Mouse (Mus musculus): ENCODE data around the gene Itga2.

Itga2 gene

GRCm38 (mm10) chr13:114878667-114879066, 53.2 kb downstream of the Itga2 start:
- DNase-seq (ENCODE audit: low spot score) = no peak

GRCm38 (mm10) chr13:114876005-114876520, 55.8 kb downstream of the Itga2 start:
- DNase-seq (ENCODE audit: low spot score) = no peak

DNA sequence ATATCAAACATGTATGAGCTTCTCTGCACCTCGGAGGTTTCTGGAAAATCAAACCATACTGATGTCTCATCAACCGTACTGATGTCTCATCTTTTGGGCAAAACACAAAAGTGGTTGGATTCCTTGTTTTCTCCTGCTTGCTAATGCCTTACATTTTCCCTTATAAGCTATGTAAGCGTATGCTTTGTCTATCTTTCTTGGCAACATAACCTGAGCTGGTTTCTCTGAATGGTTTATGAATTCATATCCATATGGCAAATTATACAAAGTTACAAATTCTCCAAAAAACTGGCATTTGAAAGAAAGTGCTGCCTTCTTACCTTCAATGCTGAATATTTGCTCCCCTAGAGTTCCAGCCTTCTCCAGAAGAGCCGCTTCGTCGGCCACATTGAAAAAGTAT, 57.2 kb downstream of the Itga2 start:
- DNase-seq (ENCODE audit: low spot score) = no peak

GRCm38 (mm10) chr13:114857525-114857924, 74.4 kb downstream of the Itga2 start:
- no peak for DNase-seq (ENCODE audit: low spot score)

DNA sequence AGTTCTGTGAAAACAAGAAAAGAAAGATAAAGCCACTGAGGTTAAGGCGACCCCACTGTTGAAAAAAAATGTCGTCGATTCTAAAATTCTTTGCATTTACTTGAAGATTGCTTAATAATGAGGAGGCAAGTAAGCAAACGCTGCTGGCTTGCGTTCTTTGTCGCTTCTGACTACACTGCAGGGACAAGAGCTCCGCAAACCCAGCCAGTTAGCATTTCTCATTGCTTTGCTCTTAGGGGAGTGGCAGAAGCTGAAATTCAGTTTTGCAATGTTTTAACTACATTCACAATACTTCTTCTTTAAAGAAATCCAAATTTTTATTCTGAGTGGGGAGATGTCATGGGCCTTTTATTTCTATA, 75.7 kb downstream of the Itga2 start:
- no peak for DNase-seq (ENCODE audit: low spot score)

GRCm38 (mm10) chr13:114855573-114856268, 76.2 kb downstream of the Itga2 start:
- DNase-seq (ENCODE audit: low spot score) = no peak

DNA sequence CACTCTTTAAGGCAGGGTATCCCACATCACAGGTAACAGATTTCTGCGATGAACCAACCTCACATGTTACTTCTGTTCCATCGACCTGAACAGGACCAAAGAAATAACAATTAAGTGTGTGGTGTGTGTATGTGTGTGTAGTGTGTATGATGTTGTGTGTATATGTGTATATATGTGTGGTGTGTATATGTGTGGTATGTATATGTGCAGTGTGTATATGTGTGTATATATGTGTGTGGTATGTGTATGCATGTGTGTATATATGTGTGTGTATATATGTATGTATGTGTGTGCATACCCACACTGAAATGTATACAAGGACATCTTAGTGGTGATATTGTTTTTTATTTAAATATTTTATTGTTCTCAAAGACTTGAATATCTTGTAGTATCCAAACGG, 77.5 kb downstream of the Itga2 start:
- no peak for DNase-seq (ENCODE audit: low spot score)

DNA sequence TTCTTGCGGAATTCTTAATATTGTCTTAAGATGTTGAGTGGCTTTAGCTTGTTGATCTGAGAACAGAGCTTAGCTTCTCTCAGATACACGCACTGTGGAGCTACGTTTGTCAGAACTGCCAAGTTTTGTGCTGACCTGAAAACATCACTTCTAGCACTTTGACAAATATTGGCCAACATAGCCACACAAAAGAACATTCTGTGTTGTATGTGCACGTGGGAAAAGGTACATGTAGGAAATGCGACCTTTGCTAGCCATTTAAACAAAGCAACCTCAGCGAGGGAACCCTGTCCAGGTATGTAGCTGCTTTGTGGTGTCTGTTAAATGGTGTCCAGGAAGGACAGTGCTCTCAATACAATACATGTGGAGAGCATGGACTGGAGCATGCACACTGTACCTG, 77.9 kb downstream of the Itga2 start:
- DNase-seq (ENCODE audit: low spot score) = no peak

- DNase-seq (ENCODE audit: low spot score) = no peak
Measured at GRCm38 (mm10) chr13:114853152-114853551, 78.7 kb downstream of the Itga2 start.

DNA sequence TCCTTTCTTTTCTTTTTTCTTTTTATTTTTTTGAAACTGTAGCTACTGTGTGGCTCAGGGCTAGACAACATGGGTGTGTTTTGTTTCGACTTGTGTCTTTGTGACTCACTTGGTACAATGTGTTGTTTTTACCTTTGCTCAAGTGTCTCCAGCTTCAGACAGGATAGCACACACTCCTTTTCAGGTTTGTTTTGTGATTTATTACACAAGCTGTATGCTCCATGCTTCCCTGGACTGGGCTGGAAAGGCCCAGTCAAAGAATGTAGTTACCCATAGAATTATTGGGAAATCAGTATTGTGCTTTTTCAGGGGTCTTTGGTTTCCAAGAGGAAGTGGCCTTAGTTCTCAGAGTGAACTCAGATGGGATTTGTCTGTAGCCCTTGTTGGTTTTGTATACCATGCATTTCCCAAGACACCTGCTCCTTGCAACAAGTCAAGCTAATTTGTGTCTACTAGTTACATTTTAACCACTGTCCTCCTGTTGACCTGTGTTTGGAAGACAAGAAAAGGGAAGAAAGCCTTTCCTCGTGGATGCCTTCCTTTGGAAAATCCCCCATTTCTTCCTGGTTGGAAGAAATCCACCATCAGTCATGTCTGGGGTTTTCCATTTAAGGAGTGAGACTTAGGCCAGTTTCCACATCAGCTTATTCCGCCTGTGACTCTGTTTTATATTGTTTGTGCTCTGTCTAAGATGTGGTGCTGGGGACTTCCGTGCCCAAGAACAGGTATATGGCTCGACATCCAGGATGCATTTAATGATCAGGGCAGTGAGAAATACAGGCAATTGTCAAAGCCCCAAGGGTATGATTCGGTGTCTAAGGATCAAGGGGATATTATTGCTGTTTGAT, 79.4 kb downstream of the Itga2 start:
- no peak for DNase-seq (ENCODE audit: low spot score)

- DNase-seq (ENCODE audit: low spot score) = no peak
Measured at GRCm38 (mm10) chr13:114848945-114849344, 83.0 kb downstream of the Itga2 start.

GRCm38 (mm10) chr13:114845804-114846203, 86.1 kb downstream of the Itga2 start:
- DNase-seq (ENCODE audit: low spot score) = peak; percentile 55

GRCm38 (mm10) chr13:114843318-114843717, 88.6 kb downstream of the Itga2 start:
- DNase-seq (ENCODE audit: low spot score) = no peak

DNA sequence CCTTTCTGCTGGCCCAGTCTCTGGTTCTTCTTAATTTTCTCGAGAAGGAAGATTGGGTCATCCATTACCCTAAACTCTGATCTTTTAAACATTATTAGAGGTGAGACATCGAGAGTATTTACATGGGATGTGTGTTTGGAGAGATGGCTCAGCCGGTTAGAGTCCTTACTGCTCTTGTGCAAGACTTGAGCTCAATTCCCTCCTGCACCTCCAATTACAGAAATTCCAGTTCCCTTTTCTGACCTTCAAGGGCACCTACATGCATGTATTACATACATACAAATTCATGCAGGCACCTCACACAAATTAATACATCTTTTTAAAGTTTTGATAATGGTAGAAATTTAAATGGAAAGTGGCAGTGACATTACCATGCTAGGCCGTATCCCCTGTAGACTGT, 91.4 kb downstream of the Itga2 start:
- DNase-seq (ENCODE audit: low spot score) = no peak

DNA sequence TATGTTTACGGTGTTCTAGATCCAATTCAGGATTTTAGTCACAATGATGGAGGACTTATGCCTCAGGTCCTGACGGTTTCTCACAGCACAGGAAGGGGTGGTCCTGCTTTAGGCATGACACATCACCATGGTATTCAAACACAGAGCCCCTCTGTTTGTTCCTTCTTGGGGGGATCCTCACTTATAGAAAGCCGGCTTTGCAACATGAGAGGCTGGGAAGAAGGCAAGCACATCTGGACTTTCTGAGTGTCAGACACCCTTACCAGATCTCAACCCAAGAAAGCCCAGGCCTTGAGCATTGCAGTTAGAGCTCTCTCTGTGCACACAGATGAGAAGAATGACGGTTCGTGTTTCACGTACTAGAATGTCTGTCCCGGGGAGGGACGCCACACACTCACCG, 92.8 kb downstream of the Itga2 start:
- DNase-seq (ENCODE audit: low spot score) = no peak

DNA sequence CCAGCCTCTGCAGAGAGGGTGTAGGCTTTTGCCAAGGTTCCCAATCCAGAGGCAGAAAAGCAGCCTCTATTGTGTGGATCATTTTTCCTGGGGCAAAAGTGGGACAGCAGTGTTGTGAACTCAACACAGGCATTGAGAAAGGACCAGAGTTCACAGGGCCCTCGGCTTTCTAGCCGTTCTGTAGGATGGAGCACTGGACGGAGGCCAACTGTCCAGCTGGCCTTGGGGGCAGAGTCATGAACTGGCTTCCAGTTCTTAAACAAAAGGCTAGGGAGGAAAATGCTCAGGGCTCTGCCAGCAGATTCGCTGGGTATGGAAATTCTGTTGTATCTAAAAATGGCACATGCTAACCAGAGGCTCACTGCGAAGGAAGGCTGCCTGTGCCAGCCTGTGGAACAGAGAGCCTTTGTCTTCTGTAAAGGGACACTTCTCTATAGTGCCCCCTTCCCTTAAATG, 93.3 kb downstream of the Itga2 start:
- peak; percentile 55 for DNase-seq (ENCODE audit: low spot score)

GRCm38 (mm10) chr13:114837061-114837460, 94.8 kb downstream of the Itga2 start:
- no peak for DNase-seq (ENCODE audit: low spot score)

DNA sequence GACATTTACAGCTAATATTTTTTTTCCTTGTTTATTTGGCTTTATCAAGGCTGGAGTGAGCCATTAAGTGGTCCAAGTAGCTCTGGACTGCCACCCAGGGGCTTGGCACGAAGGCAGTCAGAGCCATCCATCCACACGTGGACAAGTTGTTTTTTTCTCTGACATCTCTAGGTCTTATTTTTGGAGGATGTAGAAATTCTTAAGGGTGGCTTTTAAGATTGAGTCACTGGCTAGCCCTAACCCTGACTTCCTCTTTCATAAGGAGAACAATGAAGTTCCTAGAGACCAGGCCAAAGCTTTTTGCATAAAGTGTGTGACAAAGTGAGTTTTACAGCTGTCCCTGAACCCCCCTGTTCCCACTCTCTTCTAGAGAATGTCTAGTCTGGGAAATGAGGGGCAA, 97.3 kb downstream of the Itga2 start:
- peak; percentile 36 for DNase-seq (ENCODE audit: low spot score)

DNA sequence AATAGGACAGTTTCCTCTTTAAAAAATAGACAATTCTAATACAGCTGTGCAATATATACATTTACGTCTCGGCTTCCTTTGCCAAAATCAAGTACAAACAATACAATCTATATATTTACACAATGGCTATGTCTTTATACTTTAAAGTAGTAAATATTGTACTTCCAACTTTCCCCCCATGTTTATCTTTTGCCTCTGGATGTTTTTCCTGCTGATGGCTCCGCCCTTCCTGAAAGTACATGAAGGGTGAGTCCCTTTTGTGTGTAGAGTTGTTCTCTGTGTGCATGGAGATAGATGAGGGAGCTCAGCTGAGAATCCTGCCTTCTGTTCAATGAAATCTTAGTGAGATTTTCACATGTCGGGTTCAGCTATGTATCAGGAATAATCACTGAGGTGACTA, 98.5 kb downstream of the Itga2 start:
- peak; percentile 44 for DNase-seq (ENCODE audit: low spot score)

DNA sequence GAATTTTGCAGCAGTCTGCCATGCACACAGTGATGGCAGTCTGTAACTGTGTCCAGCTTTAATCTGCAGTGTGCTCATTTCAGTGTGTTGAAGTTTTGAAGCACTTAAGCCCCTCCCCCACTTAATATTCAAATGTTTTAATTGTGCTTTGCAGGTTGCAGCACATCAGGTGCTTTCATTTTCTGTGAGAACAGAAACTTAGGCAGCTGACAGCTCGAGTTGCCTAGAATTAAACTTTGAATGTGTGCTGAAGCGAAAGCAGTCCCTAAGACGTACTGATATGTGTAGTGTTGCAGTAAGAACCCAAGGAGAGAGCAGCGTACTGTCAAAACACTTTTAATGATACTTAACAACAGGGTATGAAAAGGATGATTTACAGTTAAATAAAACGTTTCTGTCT, 99.1 kb downstream of the Itga2 start:
- no peak for DNase-seq (ENCODE audit: low spot score)

- DNase-seq (ENCODE audit: low spot score) = peak; percentile 65
Measured at GRCm38 (mm10) chr13:114831367-114831833, 100.5 kb downstream of the Itga2 start.

- DNase-seq (ENCODE audit: low spot score) = no peak
Measured at GRCm38 (mm10) chr13:114825377-114825855, 106.5 kb downstream of the Itga2 start.

GRCm38 (mm10) chr13:114822871-114823270, 109.0 kb downstream of the Itga2 start:
- DNase-seq (ENCODE audit: low spot score) = no peak

Measured in lung, postnatal 25 days (tissue).